Mouse (Mus musculus): ENCODE data around the gene Tyw1.

DNA sequence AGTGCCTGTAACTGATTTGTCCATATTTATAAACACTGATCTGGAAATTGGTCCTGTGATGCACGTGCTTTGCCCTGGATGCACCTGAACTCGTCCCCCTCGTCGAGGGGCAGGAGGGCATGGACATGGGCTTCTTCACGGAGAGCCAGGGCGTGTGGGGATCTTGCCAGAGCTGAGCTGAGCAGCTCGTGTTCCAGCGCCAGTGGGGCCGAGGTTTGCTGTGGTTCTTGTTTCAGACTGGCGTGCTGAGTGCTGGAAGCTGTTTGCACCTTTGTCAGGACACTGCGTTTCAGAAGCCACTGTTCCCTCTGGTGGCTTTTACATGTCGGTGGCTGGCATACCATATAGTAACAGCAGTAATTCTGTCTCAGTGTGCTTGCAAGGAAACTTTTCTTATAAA, 14.0 kb upstream of the Tyw1 start:
- TF ChIP-seq POLR2A (IDR thresholded peaks at IDR 0.05; ENCODE audit: insufficient read depth, low read length) (no peak), CTCF (IDR thresholded peaks at IDR 0.05; ENCODE audit: low read depth, low read length) (no peak), EP300 (IDR thresholded peaks at IDR 0.05; ENCODE audit: insufficient read depth, low read depth, low read length) (no peak)
